Mouse (Mus musculus) right cerebral cortex, adult 2 months (tissue): ENCODE measurements around the gene Efhb.

Experiments
- DNase-seq, 2 experiments: peaks; one replicate each; pipeline ENCODE4 v3.0.0; 2021 to 2022; ENCODE audit warnings: low spot score in 2 of 2

Efhb gene

GRCm38 (mm10) chr17:53462603-53463495 lies at the start of gene Efhb:
TSS of gene Efhb (minus strand) at chr17:53463321.
- DNase-seq = peak; percentile 69 to 73

DNA sequence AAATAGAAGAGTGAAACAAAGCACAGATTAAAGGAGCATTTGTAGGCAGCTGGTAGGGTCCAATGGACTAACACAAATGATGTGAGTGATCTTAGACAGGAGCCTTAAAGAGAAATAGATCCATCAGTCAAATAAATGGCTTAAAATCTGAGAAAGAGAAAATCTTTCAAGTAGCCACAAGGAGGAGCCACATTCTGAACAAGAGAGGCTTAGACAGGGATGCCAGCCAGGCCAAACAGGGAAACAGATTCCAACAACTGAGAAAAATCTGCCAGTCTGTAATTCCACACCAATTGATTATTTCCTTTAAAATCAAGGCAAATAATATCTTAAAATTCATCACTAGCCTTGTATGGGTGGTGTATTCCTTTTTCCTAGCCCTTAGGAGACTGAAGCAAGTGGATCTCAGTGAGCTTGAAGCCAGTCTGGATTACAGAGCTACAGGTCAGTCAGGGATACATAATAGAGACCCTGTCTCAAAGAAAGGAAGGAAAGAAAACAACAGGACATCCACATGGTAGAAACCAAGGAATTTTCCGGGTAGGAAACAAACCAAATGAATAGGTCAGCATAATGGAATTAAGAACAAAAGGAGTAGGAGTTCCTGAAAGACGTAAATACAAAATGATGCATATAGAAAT lies 49.3 kb upstream of the Efhb start:
- peak in 1 of 2 experiments; percentile 18 for DNase-seq

DNA sequence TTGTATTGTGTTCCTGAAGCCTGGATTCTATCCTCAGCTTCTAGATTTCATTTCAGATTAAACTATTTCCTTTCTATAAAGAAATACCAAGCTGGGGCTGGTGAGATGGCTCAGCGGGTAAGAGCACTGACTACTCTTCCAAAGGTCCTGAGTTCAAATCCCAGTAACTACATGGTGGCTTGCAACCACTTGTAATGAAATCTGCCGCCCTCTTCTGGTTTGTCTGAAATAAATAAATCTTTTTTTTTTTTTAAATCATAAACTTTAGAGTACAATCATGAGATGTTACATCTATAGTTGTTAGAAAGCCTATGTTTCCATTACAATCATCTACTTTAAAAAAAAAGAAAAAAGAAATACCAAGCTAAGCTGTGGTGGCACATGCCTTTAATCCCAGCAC lies 39.8 kb upstream of the Efhb start:
- no peak for DNase-seq

GRCm38 (mm10) chr17:53489007-53489378 lies 25.9 kb upstream of the Efhb start:
- no peak for DNase-seq

DNA sequence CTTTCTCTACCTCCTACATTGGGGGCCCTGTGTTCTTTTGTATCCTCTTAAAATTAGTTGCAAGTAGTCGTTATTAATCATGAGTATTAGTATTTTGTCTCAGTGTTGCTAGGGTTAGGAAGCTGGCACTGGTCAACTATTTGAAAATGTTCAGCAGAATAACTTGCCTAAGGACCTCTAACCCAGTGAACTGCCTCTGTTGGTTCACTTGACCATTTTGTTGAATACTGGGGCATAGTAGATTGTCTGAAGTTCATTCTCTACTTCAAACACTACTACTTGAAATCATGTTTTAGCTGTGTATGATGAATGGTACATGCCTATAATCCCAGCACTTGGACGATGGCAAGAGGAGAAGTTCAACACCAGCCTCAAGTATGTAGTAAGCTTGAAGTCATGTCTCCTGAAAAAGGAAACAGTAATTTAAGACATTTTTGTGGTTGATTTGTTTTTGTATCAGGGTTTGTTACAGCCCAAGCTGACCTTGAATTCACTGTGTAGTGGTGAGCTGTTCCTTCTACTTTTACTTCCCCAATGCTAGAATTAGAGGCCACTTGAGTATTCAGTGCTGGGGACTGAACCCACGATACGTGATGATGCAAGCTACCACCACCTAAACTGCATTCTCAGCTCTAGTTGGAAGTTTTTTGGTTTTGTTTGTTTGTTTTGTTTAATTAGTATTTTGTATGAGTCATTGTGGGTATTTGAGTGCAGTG lies 25.3 kb upstream of the Efhb start:
- no peak for DNase-seq

- DNase-seq = no peak
Measured at GRCm38 (mm10) chr17:53480433-53480832, 17.3 kb upstream of the Efhb start.

DNA sequence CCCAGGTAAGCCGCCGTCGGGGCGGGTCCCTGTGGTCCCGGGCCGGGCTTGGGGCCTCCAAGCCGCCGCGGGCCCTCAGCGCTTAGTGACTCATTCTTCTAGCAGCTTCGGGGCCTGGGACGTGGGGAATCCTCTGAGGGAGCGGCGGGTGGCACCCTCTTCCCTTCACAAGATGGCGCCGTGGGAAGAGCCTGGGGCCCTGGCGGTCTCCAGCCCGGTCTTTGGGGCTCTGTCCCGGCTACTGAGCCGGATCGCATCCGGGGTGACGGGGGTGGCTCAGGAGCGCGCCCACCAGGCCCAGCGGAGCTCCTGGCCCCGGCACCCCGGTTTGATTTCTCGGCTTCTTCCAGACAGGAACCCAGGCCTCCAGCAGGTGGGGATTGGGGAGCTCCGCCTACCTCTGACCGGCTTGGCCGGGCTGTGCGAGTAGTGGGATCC lies 16.5 kb upstream of the Efhb start:
- DNase-seq = peak; percentile 55 to 66

DNA sequence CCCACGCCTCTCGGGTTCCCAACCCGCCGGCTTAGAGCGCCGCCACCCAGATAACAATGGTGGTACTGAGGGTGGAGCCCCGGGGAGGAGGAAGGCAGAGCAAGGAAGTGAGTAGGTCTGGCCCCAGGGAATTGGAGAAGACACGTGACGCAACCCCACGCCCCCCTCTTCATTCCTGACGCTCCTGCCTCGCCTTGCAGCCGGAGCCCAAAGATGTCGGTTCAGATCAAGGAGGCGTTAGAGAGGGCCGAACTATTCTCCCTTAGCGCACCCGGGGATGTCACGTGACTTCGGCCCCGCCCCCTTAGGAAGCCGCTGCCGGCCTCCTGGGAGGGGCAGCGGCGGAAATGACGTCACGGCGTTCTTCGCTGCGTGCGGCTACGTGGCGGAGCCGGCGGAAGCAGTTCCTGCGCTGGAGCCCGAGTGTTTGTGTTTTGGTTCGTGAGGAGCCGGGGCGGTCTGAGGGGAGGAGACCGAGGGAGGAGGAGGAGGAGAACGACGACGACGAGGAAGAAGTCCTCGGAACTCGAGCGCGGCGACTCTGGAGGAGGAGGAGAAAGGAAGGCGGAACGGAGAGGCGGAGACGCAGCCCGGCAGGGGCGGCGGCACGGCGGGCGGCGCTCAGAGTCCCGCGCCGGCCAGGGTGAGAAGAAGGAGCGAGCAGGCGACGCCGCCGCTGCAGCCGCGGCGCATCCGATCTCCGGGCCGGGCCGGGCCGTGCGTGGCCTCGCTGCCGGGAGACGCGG lies 15.9 kb upstream of the Efhb start, which contains the start of gene Rab5a:
Gene Rab5a (plus strand): TSS at position 377 of the 746 bp plus-strand sequence.
- DNase-seq = peak; percentile 98 to 99

- no peak for DNase-seq
Measured at GRCm38 (mm10) chr17:53478066-53478857, 15.1 kb upstream of the Efhb start.

GRCm38 (mm10) chr17:53468697-53469096 lies 5.6 kb upstream of the Efhb start:
- no peak for DNase-seq

- DNase-seq = no peak
Measured at GRCm38 (mm10) chr17:53465569-53465968, 2.4 kb upstream of the Efhb start.

DNA sequence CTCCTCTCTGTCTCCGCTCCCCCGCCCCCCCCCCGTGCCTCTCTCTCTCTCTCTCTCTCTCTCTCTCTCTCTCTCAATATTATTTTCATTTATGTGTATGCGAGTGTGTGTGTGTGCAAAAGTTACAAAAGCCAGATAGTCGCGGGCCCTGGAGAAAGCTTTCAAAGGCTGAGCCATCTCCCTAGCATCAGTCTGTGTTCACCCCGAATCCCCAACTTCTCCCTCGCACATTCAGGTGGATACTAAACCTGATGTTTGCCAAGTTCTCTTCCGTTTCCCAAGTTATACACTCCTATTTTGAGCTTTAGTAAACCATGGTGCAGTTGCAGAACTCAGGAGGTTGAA lies 347 bp upstream of the Efhb start:
- no peak for DNase-seq

- no peak for DNase-seq
Measured at GRCm38 (mm10) chr17:53456742-53457141, 6.4 kb downstream of the Efhb start.

GRCm38 (mm10) chr17:53456152-53456551 lies 7.0 kb downstream of the Efhb start:
- no peak for DNase-seq

GRCm38 (mm10) chr17:53402689-53403306 lies 60.3 kb downstream of the Efhb start:
- peak; percentile 41 to 46 for DNase-seq

GRCm38 (mm10) chr17:53393201-53393600 lies 69.9 kb downstream of the Efhb start:
- DNase-seq = no peak

- peak; percentile 59 to 60 for DNase-seq
Measured at GRCm38 (mm10) chr17:53389507-53389906, 73.6 kb downstream of the Efhb start.

DNA sequence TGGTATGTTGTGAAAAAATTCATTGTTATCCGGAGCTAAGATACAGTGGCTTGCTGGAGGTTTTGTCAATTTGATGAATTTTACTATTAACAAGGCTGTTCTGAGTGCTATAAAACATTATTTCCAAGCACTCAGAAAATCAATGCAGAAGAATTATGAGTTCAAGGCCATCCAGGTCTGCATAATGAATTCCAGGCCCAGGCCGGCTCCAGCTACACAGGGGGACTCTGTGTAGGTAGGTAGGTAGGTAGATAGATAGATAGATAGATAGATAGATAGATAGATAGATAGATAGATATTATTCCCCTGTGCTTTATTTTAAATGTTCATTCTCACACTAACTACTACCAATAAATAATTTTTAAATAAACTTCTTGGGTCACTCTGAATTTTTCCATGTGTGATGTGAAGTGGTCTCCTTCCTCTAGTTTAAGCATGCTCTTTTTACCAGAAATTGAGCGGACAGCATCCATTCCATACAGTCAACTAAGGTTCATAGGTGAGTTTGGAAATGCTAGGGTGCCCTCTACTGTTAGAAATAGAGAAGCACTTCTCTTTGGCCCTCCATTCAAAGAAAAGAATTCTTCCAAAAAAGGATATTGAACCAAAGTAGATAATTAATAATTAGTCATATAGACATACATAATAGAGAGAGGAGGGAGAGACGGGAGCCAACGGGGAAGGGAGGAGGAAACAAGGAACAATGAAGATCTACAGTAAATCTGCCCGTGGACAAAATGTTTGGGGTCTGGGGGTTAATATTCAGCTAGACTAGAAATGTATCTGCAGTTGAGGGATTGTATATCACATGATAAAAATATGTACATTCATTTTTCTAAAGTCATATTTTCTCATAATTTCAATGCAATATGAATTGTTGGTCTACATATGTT lies 75.3 kb downstream of the Efhb start:
- DNase-seq = peak in 1 of 2 experiments; percentile 7

- DNase-seq = no peak
Measured at GRCm38 (mm10) chr17:53386863-53387262, 76.3 kb downstream of the Efhb start.
